Mouse (Mus musculus): ENCODE data around the gene Cmss1. TPM values are rescaled to one million over a fixed set of nuclear protein-coding genes. Genes with fewer than 3 reads are reported as not detected.

Cmss1 gene
- polyA plus RNA-seq, 1 experiment from 2014 or later: 48.3 TPM

DNA sequence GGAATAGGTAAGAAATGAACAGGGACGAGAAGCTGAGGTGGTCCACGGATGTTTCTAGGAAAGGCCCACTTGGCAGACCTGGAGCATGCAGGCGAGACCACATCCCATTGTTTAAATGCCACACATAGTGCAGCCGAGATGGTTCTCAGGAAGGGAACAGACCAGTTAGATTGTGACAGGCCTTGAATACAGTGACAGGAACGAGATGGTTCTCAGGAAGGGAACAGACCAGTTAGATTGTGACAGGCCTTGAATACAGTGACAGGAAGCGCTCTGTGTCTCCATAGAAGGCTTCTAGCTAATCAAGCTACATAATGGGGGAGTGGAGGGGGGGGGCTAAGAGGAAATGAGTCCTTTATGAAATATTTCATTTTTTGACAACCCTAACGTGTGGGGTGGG lies 26.6 kb downstream of the Cmss1 start:
- H3K27me3 ChIP-seq: no peaks in the 10 kb centered on the region
- H3K36me3 ChIP-seq: no peaks in the 10 kb centered on the region; the same call in 1 of the 2 replicates
- no peak overlapping the region for H3K4me2 ChIP-seq (replicated peaks)
- H3K9me3 ChIP-seq (replicated peaks): no peaks in the 10 kb centered on the region
- 69% methylated on average over 7 of the region's 7 CpGs for WGBS
- H3K9ac ChIP-seq: no peak overlapping the region
- H3K4me1 ChIP-seq: no peaks in the 10 kb centered on the region
- no peak overlapping the region for H3K4me3 ChIP-seq (replicated peaks)
- no peak overlapping the region for H3K27ac ChIP-seq (replicated peaks)
- ATAC-seq (ENCODE audit: insufficient number of reproducible peaks, low FRiP score, low TSS enrichment, low read depth): no peak

DNA sequence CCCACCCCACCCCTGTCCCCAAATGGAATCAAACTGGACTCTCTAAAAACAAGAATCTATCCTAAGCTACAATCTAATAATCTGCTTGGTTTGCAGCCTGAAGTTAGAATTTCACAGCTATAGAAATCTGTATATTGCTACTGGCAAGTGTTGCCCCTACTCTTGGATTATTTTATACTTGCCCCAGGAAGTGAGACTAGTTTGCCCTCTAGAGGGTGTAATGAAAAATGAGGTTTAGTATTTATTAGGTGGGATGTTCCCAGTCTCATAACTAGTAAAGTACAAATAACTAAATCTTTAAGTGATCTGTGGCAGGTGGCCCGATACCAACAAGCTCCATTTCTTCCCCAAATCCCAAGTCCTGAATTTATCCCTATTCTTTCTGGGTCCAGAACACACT lies 29.1 kb downstream of the Cmss1 start:
- H3K4me3 ChIP-seq (replicated peaks): no peak overlapping the region
- H3K9me3 ChIP-seq (replicated peaks): no peaks in the 10 kb centered on the region
- 88% methylated on average over 1 of the region's 1 CpGs for WGBS
- no peak for ATAC-seq (ENCODE audit: insufficient number of reproducible peaks, low FRiP score, low TSS enrichment, low read depth)
- H3K27ac ChIP-seq (replicated peaks): no peak overlapping the region
- no peak overlapping the region for H3K4me2 ChIP-seq (replicated peaks)
- H3K9ac ChIP-seq: no peak overlapping the region
- H3K27me3 ChIP-seq: no peaks in the 10 kb centered on the region
- H3K36me3 ChIP-seq: no peaks in the 10 kb centered on the region; the same call in 1 of the 2 replicates
- H3K4me1 ChIP-seq: no peaks in the 10 kb centered on the region

- ATAC-seq (ENCODE audit: insufficient number of reproducible peaks, low FRiP score, low TSS enrichment, low read depth): no peak
- 96% methylated on average over 1 of the region's 1 CpGs for whole genome bisulfite sequencing
- H3K36me3 ChIP-seq: peaks cover 14% of the 10 kb centered on the region
- H3K9ac ChIP-seq: no peak overlapping the region
- no peaks in the 10 kb centered on the region for H3K9me3 ChIP-seq (replicated peaks)
- H3K27me3 ChIP-seq: no peaks in the 10 kb centered on the region
- H3K4me2 ChIP-seq (replicated peaks): no peak overlapping the region
- no peak overlapping the region for H3K4me3 ChIP-seq (replicated peaks)
- H3K4me1 ChIP-seq: no peaks in the 10 kb centered on the region
- H3K27ac ChIP-seq (replicated peaks): no peak overlapping the region
Measured at GRCm38 (mm10) chr16:57575764-57576388, 30.8 kb downstream of the Cmss1 start.

DNA sequence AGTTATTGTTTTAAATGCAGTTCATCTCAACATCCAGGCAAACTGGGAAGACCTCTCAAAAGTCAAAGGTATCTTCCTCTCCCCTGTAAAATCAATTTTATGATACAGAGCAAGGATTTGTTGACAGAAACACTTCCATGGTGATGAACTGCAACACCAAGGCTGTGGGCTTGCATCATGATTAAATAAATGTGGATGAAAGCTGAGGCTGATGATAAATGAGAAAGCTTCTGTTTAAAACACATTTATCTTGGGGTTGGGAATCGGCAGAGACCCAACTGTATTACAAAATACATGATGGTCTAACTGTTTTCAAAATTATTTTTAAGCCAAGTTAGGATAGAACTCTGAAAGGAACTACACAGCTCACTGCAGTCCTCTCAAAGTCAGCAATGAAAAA lies 32.8 kb downstream of the Cmss1 start:
- H3K36me3 ChIP-seq: peaks cover 25% of the 10 kb centered on the region
- 79% methylated on average over 1 of the region's 1 CpGs for WGBS
- H3K9ac ChIP-seq: no peak overlapping the region
- H3K27me3 ChIP-seq: no peaks in the 10 kb centered on the region
- no peaks in the 10 kb centered on the region for H3K9me3 ChIP-seq (replicated peaks)
- no peak overlapping the region for H3K4me3 ChIP-seq (replicated peaks)
- no peaks in the 10 kb centered on the region for H3K4me1 ChIP-seq
- H3K27ac ChIP-seq (replicated peaks): no peak overlapping the region
- no peak for ATAC-seq (ENCODE audit: insufficient number of reproducible peaks, low FRiP score, low TSS enrichment, low read depth)
- no peak overlapping the region for H3K4me2 ChIP-seq (replicated peaks)

DNA sequence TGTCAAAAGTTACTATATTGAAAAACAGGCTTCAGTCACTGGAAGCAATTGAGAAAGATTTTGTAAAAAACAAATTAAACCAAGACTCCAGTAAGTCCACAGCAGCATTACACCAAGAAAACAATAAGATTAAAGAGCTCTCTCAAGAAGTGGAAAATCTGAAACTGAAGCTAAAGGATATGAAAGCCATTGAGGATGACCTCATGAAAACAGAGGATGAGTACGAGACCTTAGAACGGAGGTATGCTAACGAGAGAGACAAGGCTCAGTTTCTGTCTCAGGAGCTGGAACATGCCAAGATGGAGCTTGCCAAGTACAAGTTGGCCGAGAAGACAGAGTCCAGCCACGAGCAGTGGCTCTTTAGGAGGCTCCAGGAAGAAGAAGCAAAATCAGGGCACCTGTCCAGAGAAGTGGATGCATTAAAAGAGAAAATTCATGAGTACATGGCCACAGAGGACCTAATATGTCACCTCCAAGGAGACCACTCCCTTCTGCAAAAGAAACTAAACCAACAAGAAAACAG lies 35.8 kb downstream of the Cmss1 start:
- H3K36me3 ChIP-seq: peaks cover 25% of the 10 kb centered on the region
- H3K27ac ChIP-seq (replicated peaks): no peak overlapping the region
- no peak overlapping the region for H3K9ac ChIP-seq
- no peak overlapping the region for H3K4me2 ChIP-seq (replicated peaks)
- WGBS: 83% methylated on average over 5 of the region's 5 CpGs
- H3K4me3 ChIP-seq (replicated peaks): no peak overlapping the region
- H3K4me1 ChIP-seq: no peaks in the 10 kb centered on the region
- no peaks in the 10 kb centered on the region for H3K9me3 ChIP-seq (replicated peaks)
- no peaks in the 10 kb centered on the region for H3K27me3 ChIP-seq
- no peak for ATAC-seq (ENCODE audit: insufficient number of reproducible peaks, low FRiP score, low TSS enrichment, low read depth)

DNA sequence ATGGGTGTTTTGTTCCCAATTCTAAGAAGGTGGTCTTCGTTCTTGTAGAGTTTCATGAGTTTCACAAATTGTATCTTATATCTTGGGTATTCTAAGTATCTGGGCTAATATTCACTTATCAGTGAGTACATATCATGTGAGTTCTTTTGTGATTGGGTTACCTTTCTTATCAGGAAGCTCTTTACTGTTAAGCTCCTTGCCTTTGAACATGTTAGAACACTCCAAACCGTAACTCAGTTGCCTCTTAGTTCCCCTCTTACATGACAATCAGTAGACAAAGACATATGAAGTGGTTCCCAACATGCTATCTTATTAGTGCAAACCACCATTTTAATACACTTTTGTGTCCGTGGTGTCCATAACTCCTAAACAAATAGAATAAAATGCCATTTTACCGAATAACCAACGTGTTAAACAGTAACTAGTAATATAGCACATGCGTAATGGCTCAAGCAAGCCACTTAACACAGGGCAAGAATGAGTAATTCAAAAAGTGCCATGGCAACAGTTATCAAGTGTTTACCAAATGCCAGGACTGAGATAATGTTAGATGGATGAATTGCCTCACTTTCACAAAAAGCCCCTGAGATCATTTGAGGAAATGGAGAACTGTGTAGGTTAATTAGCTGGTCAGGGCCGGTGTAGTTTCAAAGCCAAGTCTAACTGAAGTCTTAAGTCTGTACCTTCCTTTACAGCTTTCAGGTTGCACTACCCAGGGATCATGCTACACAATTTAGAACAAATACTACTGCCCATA lies 37.8 kb downstream of the Cmss1 start:
- Histone ChIP-seq H3K9ac (no peak overlapping the region), H3K4me3 (replicated peaks) (no peak overlapping the region), H3K4me2 (replicated peaks) (no peak overlapping the region), H3K27me3 (no peaks in the 10 kb centered on the region), H3K4me1 (no peaks in the 10 kb centered on the region), H3K36me3 (peaks cover 25% of the 10 kb centered on the region), H3K27ac (replicated peaks) (no peak overlapping the region), H3K9me3 (replicated peaks) (no peaks in the 10 kb centered on the region)
- WGBS: 95% methylated on average over 7 of the region's 7 CpGs
- ATAC-seq (ENCODE audit: insufficient number of reproducible peaks, low FRiP score, low TSS enrichment, low read depth): no peak

DNA sequence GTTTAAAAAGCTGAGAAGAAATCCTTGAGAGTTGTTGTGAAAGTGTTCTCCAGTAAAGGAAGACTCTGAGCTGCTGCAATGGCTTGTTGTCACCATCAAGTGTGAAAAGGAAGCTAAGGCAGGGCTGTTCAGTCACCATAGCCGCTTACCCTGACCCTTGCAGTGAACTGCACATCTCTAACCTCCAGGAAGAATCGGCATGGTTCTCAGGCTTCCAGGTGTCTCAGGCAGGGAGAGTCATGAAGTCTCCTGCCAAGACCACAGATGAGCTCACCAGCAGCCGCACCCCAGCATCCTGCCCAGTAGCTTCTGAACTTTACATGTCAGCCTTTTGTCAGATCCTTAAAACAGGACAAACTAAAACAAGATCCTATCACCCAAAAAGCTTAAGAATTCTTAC lies 40.4 kb downstream of the Cmss1 start:
- no peaks in the 10 kb centered on the region for H3K27me3 ChIP-seq
- H3K4me3 ChIP-seq (replicated peaks): no peak overlapping the region
- H3K4me1 ChIP-seq: 0 out of 2 replicates have a peak, but pooled peaks cover 3% of the 10 kb centered on the region
- 76% methylated on average over 3 of the region's 3 CpGs for WGBS
- H3K9me3 ChIP-seq (replicated peaks): no peaks in the 10 kb centered on the region
- no peak for ATAC-seq (ENCODE audit: insufficient number of reproducible peaks, low FRiP score, low TSS enrichment, low read depth)
- H3K4me2 ChIP-seq (replicated peaks): no peak overlapping the region
- no peak overlapping the region for H3K27ac ChIP-seq (replicated peaks)
- no peak overlapping the region for H3K9ac ChIP-seq
- H3K36me3 ChIP-seq: peaks cover 14% of the 10 kb centered on the region

- 42% methylated on average over 1 of the region's 1 CpGs for WGBS
Measured at GRCm38 (mm10) chr16:57564807-57565206, 41.9 kb downstream of the Cmss1 start.

DNA sequence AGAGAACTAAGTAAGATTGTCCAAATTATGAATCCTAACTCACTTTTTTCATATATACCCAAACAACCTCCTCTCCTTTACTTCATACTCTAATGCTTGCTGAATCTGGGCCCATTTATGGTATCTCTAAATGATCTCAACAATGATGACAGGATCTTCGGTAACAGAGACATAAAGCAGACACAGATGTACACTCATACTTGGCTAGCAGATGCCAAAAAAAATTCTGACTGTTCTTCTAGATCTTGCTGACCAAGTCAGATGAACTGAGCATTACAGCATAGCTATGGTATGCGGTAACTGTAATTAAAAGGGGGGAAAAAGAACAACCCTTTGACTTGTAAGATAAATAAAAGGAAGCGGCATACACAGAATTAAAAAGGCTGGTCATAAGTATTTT lies 43.2 kb downstream of the Cmss1 start:
- 46% methylated on average over 3 of the region's 3 CpGs for WGBS
- H3K4me3 ChIP-seq (replicated peaks): no peak overlapping the region
- H3K4me2 ChIP-seq (replicated peaks): no peak overlapping the region
- ATAC-seq (ENCODE audit: insufficient number of reproducible peaks, low FRiP score, low TSS enrichment, low read depth): no peak
- no peaks in the 10 kb centered on the region for H3K36me3 ChIP-seq
- H3K4me1 ChIP-seq: 0 out of 2 replicates have a peak, but pooled peaks cover 3% of the 10 kb centered on the region
- H3K27ac ChIP-seq (replicated peaks): no peak overlapping the region
- no peak overlapping the region for H3K9ac ChIP-seq
- no peaks in the 10 kb centered on the region for H3K27me3 ChIP-seq
- no peaks in the 10 kb centered on the region for H3K9me3 ChIP-seq (replicated peaks)

More at GRCm38 (mm10) chr16:57564807-57565206, 41.9 kb downstream of the Cmss1 start:
- H3K4me2 ChIP-seq (replicated peaks): no peak overlapping the region
- no peak overlapping the region for H3K4me3 ChIP-seq (replicated peaks)
- H3K27ac ChIP-seq (replicated peaks): no peak overlapping the region
- H3K9ac ChIP-seq: no peak overlapping the region
- H3K4me1 ChIP-seq: 0 out of 2 replicates have a peak, but pooled peaks cover 3% of the 10 kb centered on the region
- no peaks in the 10 kb centered on the region for H3K27me3 ChIP-seq
- no peaks in the 10 kb centered on the region for H3K9me3 ChIP-seq (replicated peaks)
- no peak for ATAC-seq (ENCODE audit: insufficient number of reproducible peaks, low FRiP score, low TSS enrichment, low read depth)
- H3K36me3 ChIP-seq: peaks cover 3% of the 10 kb centered on the region

DNA sequence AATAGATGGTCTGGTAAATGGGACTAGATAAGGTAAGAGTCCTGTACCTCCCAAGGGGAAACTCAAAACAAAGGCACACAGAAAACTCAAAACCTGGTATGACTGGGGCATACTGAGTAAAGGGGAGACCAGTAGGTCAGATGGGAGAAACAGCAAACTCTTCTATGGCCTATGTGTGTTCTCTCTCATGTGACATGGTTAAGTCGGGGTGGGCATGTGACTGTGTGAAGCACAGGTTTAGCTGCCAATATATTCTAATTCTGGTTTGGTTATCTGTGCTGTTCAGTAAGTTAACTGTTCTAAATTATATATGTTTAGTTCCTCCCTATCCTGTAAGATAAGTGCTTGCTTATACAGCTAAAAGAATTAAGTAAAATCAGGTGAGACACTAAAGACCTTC lies 46.5 kb downstream of the Cmss1 start:
- WGBS: 90% methylated on average over 1 of the region's 1 CpGs
- Histone ChIP-seq H3K9me3 (replicated peaks) (no peaks in the 10 kb centered on the region), H3K9ac (no peak overlapping the region), H3K27ac (replicated peaks) (no peak overlapping the region), H3K4me3 (replicated peaks) (no peak overlapping the region), H3K4me2 (replicated peaks) (no peak overlapping the region), H3K4me1 (0 out of 2 replicates have a peak, but pooled peaks cover 10% of the 10 kb centered on the region), H3K27me3 (no peaks in the 10 kb centered on the region), H3K36me3 (no peaks in the 10 kb centered on the region)
- ATAC-seq (ENCODE audit: insufficient number of reproducible peaks, low FRiP score, low TSS enrichment, low read depth): no peak

DNA sequence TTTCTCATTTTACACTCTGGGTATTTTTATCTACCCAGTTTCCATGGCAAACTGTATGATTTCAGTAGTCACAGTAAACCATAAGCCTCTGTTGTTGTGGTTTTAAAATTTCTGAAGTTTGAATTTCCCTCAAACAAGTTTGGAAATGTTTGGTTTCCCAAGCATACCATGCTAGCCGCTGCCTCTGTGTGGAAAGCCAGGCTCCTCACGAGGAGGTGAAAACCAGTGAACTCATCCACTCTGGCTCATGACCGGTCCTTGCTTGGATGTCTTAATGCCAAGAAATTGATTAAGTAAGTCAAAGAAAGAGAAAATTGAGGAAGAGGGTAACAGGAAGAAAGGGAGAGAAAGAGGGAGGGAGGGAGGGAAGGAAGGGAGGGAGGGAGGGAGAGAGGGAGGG lies 48.4 kb downstream of the Cmss1 start:
- Histone ChIP-seq H3K36me3 (no peaks in the 10 kb centered on the region), H3K9me3 (replicated peaks) (no peaks in the 10 kb centered on the region), H3K4me1 (peaks cover 13% of the 10 kb centered on the region; the same call in 1 of the 2 replicates), H3K4me3 (replicated peaks) (no peak overlapping the region), H3K27me3 (no peaks in the 10 kb centered on the region), H3K9ac (no peak overlapping the region), H3K4me2 (replicated peaks) (no peak overlapping the region), H3K27ac (replicated peaks) (no peak overlapping the region)
- no peak for ATAC-seq (ENCODE audit: insufficient number of reproducible peaks, low FRiP score, low TSS enrichment, low read depth)
- WGBS: 78% methylated on average over 3 of the region's 3 CpGs

Measured in embryonic facial prominence, embryonic 15.5 days (tissue).